Mouse (Mus musculus) limb, embryonic 15.5 days (tissue): ENCODE measurements around the gene Dcaf4. TPM values are rescaled to one million over a fixed set of nuclear protein-coding genes. Genes with fewer than 3 reads are reported as not detected.

Experiments used
- ATAC-seq: fragments of 200-750 bp; cut with Nextera tagmentation; 2 replicates; pipeline ENCODE4 v1.8.0; 2017; ENCODE audit warnings: low read depth, moderate TSS enrichment; ENCODE audit not compliant: insufficient number of reproducible peaks, low FRiP score, low TSS enrichment
- H3K27ac ChIP-seq: fragments of 300-500 bp; sonication (generic); 2 replicates; pipeline ENCODE4 v1.5.1; 2015; ENCODE audit warnings: moderate library complexity, mild to moderate bottlenecking, inconsistent platforms
- H3K27me3 ChIP-seq: fragments of 300-500 bp; sonication (generic); 2 replicates; pipeline ENCODE4 v1.6.1; 2015; ENCODE audit warnings: inconsistent platforms
- H3K36me3 ChIP-seq: fragments of 300-500 bp; sonication (generic); 2 replicates; pipeline ENCODE4 v1.6.1; 2015; ENCODE audit warnings: inconsistent platforms
- H3K4me1 ChIP-seq: fragments of 300-500 bp; sonication (generic); 2 replicates; pipeline ENCODE4 v1.6.1; 2015; ENCODE audit warnings: inconsistent platforms
- H3K4me2 ChIP-seq: fragments of 300-500 bp; sonication (generic); 2 replicates; pipeline ENCODE4 v1.6.1; 2015; ENCODE audit warnings: mild to moderate bottlenecking, inconsistent platforms
- H3K4me3 ChIP-seq: fragments of 300-500 bp; sonication (generic); 2 replicates; pipeline ENCODE4 v1.5.1; 2015; ENCODE audit warnings: mild to moderate bottlenecking, inconsistent platforms
- H3K9ac ChIP-seq: fragments of 300-500 bp; sonication (generic); 2 replicates; pipeline ENCODE4 v1.6.1; 2015; ENCODE audit warnings: inconsistent platforms
- H3K9me3 ChIP-seq: fragments of 300-500 bp; sonication (generic); 2 replicates; pipeline ENCODE4 v1.6.1; 2016; ENCODE audit warnings: inconsistent platforms
- WGBS: fragments of 180-500 bp; shearing (Covaris S2); methylation state at CpG from one replicate; pipeline ENCODE4 v1.1.7; 2015; 5-methylcytosine and 5-hydroxymethylcytosine counted together
- polyA plus RNA-seq: library from polyadenylated mRNA; unstranded; fragments of >200 nt; fragmentation: Nextera tagmentation; extraction: Ambion mirVana; gene quantifications from 2 replicates; pipeline ENCODE4 v1.2.1, GENCODE M21; 2015

Gene Dcaf4
- polyA plus RNA-seq, 1 experiment from 2014 or later = 55.7 TPM

GRCm38 (mm10) chr12:83586628-83587027 is 66.4 kb downstream of the Dcaf4 start:
- WGBS = 92% methylated on average over 5 of the region's 5 CpGs
- ATAC-seq = no peak
- Histone ChIP-seq H3K27ac (no peak overlapping the region), H3K4me1 (no peaks in the 10 kb centered on the region), H3K36me3 (peaks cover 61% of the 10 kb centered on the region), H3K4me3 (no peak overlapping the region), H3K27me3 (no peaks in the 10 kb centered on the region), H3K9ac (no peak overlapping the region), H3K9me3 (no peaks in the 10 kb centered on the region), H3K4me2 (no peak overlapping the region)

Other genes with a start within 250 kb of the Dcaf4 start
- 3.2 TPM in 2 replicates for gene Dpf3, start 32.8 kb upstream of the Dcaf4 start, polyA plus RNA-seq
- gene Zfyve1, start 76.8 kb downstream of the Dcaf4 start, polyA plus RNA-seq = 17.9 and 18.2 TPM in 2 replicates
- 225 and 234 TPM in 2 replicates for gene Rbm25, start 110.8 kb downstream of the Dcaf4 start, polyA plus RNA-seq
- 85.6 and 86.0 TPM in 2 replicates for gene Psen1, start 167.7 kb downstream of the Dcaf4 start, polyA plus RNA-seq
- 4.9 and 5.9 TPM in 2 replicates for gene Papln, start 243.2 kb downstream of the Dcaf4 start, polyA plus RNA-seq